Mouse (Mus musculus): ENCODE results near the gene Dis3l2.

The Dis3l2 gene

DNA sequence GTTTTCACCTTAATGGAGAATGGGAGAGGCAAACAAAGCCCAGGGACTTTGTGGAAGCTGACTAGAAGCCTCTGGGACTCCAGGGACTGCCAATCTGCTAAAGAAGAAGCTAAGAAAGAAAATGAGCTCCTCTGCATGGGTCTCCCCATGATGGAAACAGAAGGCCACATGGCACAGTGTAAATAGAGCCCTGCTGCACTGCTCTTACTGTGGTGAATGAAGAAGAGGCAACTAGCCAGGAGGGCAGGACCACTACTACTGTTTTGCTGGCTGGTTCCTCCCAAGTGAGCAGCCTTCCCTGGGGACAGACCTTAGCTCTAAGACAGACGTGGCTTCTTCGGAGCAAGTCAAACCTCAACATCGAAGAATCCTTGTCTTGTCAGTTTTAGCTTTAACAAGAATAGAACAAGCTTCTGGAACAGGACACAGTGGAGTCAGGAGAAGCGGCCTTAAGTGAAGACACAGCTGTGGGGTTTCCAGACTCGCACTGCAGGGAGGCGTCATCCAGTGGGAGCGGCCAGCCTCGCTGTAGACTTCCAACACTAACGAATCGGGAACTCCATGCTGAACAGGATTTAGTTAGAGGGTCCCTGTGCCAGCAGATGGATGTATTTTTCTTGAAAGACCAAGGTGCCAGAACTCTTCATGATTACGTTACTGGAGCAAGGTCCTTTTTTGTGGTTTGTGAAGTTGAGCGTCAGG, 307.2 kb downstream of the Dis3l2 start:
- DNase-seq (ENCODE audit: low spot score in 2 of 2): no peak

- DNase-seq (ENCODE audit: low spot score in 2 of 2): no peak
Measured at GRCm38 (mm10) chr1:87011718-87012117, 308.1 kb downstream of the Dis3l2 start.

DNA sequence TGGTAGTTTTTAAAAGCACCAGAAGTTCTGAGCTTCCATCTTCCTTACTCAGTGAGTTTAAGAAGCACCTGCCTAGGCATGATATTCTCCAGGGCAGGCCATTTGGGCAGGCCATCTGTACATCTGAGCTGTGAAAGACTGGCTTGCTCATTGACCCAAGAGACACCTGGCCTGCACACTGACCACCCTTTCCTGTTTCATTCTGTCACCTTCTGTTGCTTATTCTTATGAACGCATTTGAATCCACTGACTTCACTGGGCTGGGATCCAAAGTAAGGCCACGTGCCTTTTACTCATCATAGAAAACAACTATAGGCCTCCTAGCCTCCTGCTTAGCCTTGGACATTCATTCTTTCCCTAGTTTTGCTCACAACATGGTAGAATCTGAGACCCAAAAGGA, 309.0 kb downstream of the Dis3l2 start:
- no peak for DNase-seq (ENCODE audit: low spot score in 2 of 2)

GRCm38 (mm10) chr1:87020714-87021113, 317.1 kb downstream of the Dis3l2 start:
- DNase-seq (ENCODE audit: low spot score in 2 of 2): no peak

- DNase-seq (ENCODE audit: low spot score in 2 of 2): no peak
Measured at GRCm38 (mm10) chr1:87021584-87021983, 318.0 kb downstream of the Dis3l2 start.

- DNase-seq (ENCODE audit: low spot score in 2 of 2): no peak
Measured at GRCm38 (mm10) chr1:87023291-87024170, 319.9 kb downstream of the Dis3l2 start.

GRCm38 (mm10) chr1:87025021-87025420, 321.4 kb downstream of the Dis3l2 start:
- no peak for DNase-seq (ENCODE audit: low spot score in 2 of 2)

DNA sequence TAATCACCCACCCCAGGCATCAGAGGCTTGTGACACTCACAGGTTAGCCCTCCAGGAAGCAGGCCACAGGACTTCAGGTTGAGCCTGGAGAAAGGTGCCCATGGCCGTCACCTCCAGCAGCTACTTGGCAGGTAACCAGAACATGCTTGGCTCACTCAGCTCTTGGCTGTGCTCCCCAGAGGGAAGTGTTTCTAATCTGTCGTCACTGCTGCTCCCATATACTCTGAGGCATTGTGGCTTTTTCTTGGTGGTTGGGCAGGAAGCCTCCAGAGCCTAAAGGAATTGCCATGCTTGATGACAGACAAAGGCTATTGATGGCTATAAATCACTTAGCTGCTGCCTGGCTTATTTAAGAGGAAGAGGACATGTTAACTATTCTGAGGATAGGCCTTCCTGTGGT, 325.2 kb downstream of the Dis3l2 start:
- no peak for DNase-seq (ENCODE audit: low spot score in 2 of 2)

- no peak for DNase-seq (ENCODE audit: low spot score in 2 of 2)
Measured at GRCm38 (mm10) chr1:87030652-87031051, 327.0 kb downstream of the Dis3l2 start.

- no peak for DNase-seq (ENCODE audit: low spot score in 2 of 2)
Measured at GRCm38 (mm10) chr1:87032466-87032865, 328.9 kb downstream of the Dis3l2 start.

GRCm38 (mm10) chr1:87035532-87036161, 332.0 kb downstream of the Dis3l2 start:
- no peak for DNase-seq (ENCODE audit: low spot score in 2 of 2)

- DNase-seq (ENCODE audit: low spot score in 2 of 2): no peak
Measured at GRCm38 (mm10) chr1:87036334-87036733, 332.7 kb downstream of the Dis3l2 start.

GRCm38 (mm10) chr1:87038477-87039070, 335.0 kb downstream of the Dis3l2 start:
- no peak for DNase-seq (ENCODE audit: low spot score in 2 of 2)

DNA sequence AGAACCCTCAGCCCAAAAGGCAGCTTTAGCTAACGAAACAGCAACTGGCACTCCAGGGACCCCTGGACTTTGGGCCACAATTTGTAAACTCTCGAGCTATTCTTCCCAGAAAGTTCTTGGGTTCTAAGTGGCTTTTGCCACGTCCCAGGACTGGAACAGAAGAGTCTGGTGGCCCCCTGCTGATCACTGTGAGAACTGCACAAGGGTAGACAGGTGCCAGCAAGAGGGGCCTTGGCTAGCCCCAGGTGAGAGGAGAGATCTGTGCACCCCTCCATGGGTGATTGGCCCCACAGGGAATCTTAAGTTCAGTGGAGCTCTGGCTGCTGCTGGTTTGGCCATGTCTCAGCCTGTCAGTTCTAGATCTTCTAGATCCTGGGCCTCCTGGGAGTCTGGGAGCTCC, 337.5 kb downstream of the Dis3l2 start:
- peak in 1 of 2 experiments; percentile 64 for DNase-seq (ENCODE audit: low spot score in 2 of 2)

DNA sequence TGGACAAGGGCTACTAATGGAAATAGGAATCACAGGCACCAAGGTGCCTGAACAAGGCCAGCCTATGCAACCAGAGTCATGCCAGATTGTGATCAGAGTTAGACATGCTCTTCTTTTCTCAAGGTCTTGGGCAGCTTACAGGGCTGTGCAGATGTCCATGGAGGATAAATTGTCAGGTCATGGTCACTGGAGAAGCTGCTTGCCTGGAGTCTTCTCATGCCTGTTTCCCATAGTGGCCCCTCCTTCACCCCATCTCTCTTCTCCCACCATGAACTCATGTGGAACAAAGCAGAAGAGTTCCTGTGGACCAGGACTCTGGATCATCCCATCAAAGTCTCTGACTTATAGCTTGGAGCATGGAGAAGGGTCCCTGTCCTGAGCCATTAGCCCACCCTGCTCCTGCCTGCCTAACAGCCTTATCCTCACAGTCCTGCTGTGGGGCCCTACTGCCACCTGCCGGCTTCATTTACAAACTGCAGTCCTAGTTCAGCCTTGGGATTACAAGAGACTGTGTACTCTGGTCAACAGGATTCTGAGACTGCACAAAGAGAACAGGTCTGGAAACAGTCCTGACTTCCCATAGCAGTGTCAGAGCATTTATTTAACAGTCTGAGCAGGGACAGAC, 338.3 kb downstream of the Dis3l2 start:
- peak; percentile 81 to 83 for DNase-seq (ENCODE audit: low spot score in 2 of 2)

DNA sequence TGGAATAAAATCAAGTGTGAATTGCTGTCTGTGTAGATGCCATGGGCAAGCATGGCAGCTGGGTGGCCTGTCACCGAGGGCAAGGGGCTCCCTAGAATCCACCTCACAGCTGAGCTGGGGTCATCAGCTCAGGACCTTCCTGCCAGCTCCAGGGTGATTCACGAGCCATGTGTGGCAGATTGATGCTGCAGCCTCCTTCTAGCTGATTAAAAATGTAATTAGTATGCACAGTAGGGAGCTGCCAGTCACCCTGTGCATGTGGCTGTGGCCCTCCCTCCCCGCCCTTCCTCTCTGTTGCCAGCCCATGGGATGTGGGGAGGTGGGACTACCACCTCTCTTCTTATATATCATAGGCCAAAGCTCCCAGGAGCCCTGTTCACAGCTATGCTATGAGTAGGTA, 346.5 kb downstream of the Dis3l2 start:
- DNase-seq (ENCODE audit: low spot score in 2 of 2): no peak

DNA sequence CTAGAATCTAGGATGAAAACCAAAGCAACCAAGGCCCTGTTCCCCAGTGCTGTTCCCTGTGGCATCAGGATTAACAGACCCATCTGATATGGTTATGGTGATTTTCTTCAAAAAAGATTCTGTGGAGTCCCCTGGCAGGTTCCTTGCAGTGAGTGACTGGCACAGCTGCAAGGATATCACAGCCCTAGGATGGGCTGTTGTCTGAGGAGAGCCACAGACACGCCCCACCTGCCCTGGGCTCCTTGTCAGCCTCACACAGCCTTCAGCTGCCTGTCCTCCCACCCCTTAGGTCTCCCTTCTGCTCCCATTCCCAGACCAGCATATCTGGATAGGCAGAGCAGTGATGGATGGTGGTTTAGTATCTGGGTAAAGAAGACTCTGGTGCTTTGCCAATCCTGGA, 347.1 kb downstream of the Dis3l2 start:
- DNase-seq (ENCODE audit: low spot score in 2 of 2): no peak

GRCm38 (mm10) chr1:87051369-87051768, 347.8 kb downstream of the Dis3l2 start:
- no peak for DNase-seq (ENCODE audit: low spot score in 2 of 2)

- no peak for DNase-seq (ENCODE audit: low spot score in 2 of 2)
Measured at GRCm38 (mm10) chr1:87057075-87057474, 353.5 kb downstream of the Dis3l2 start.

- no peak for DNase-seq (ENCODE audit: low spot score in 2 of 2)
Measured at GRCm38 (mm10) chr1:87059042-87059665, 355.5 kb downstream of the Dis3l2 start.

- DNase-seq (ENCODE audit: low spot score in 2 of 2): no peak
Measured at GRCm38 (mm10) chr1:87060913-87061312, 357.3 kb downstream of the Dis3l2 start.

Data from cerebellum, postnatal 4 days (tissue).